Mouse (Mus musculus): ENCODE data around the gene Tbc1d25. TPM values are rescaled to one million over a fixed set of nuclear protein-coding genes. Genes with fewer than 3 reads are reported as not detected.
A peak's percentile ranks its signal among the peaks of the same experiment; 100 is the strongest.

Gene Tbc1d25
- total and polyA plus RNA-seq, 3 experiments = 8.0 to 23.4 TPM; not detected in 1

DNA sequence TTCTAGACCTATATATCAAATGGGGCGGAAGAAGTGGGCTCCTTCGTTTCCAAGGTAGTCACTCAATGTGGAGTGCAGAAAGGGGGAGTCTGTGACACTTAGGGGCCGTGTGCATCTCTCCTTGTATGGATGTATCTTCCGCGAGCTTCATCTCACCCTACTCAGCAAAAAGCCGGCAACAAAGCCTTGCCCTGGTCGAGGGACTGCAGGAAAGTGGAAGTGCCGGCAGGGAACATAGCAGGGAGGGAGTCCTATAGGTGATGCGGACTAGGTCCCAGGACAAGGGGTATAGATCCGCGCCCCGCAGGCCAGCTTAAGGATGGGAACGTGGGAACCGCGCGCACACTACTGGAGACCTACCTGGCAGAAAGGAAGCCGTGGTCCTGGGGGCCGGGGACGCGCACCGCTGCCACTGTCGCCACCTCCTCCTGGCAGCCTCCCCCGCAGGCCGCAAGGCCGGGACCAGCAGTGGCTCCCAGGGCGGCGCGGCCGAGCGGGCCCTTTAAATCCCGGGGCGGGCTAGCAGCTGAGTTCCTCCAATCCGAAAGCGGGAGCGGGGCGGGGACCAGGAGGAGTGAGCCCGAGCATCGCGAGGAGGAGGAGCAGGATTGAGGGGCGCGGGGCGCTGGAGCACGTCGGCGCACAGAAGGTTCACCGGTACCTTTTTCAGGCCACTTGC, 30.2 kb upstream of the Tbc1d25 start, which contains the start of gene Porcn (continued):
- TF ChIP-seq TBP (IDR thresholded peaks at IDR 0.05; ENCODE audit: low read depth, low read length) = peak; percentile 64
- TF ChIP-seq MXI1 (IDR thresholded peaks at IDR 0.05; ENCODE audit: low read depth, low read length) = peak; percentile 82; the same call in 1 of the 2 replicates
- TF ChIP-seq ELF1 (IDR thresholded peaks at IDR 0.05; ENCODE audit: low read depth, low read length) = peak; percentile 29; the same call in 1 of the 2 replicates
- no peak for TF ChIP-seq CTCF (IDR thresholded peaks at IDR 0.05 in 2 of 3, conservative IDR thresholded peaks at IDR 0.05 in 1 of 3; ENCODE audit: control insufficient read depth in 1 of 3, insufficient read depth in 1 of 3, low read depth in 2 of 3, low read length in 3 of 3, poor library complexity in 1 of 3, severe bottlenecking in 1 of 3)

DNA sequence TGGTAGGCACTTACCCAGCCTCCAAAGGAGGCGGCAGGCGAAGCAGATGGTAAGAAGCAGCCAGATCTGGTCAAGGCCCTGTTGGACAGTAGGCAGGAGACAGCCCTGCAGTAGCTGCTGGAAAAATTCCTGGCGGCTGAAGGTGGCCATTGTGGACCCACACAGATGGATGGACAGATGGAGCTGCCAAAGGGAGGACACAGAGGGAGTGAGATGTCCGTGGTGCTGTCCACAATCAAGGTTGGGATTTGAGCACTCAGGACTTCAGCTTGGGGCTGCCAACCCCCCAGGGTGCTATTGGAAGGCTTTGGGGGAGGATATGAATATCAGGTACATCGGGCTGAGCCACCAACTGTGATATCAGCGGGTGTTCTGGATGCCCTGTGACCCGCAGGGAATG, 29.6 kb upstream of the Tbc1d25 start:
- TF ChIP-seq MAZ (IDR thresholded peaks at IDR 0.05; ENCODE audit: low read depth, low read length) (no peak), ETS1 (IDR thresholded peaks at IDR 0.05; ENCODE audit: low read depth, low read length) (no peak), KAT2A (conservative IDR thresholded peaks at IDR 0.05; ENCODE audit: low read depth, low read length) (no peak), SMC3 (IDR thresholded peaks at IDR 0.05; ENCODE audit: low read depth, low read length) (no peak), NELFE (IDR thresholded peaks at IDR 0.05; ENCODE audit: low read depth, low read length) (no peak), POLR2AphosphoS5 (IDR thresholded peaks at IDR 0.05; ENCODE audit: borderline replicate concordance, low read depth, low read length) (no peak), MYC (IDR thresholded peaks at IDR 0.05; ENCODE audit: low read depth, low read length) (no peak), CHD2 (IDR thresholded peaks at IDR 0.05; ENCODE audit: low read length) (no peak), USF2 (IDR thresholded peaks at IDR 0.05; ENCODE audit: borderline replicate concordance in 1 of 2, insufficient read depth in 1 of 2, low read depth in 1 of 2, low read length in 2 of 2) (no peak), USF1 (IDR thresholded peaks at IDR 0.05; ENCODE audit: low read depth, low read length) (no peak), TCF12 (IDR thresholded peaks at IDR 0.05; ENCODE audit: low read depth, low read length) (no peak), SIN3A (IDR thresholded peaks at IDR 0.05; ENCODE audit: low read length) (no peak), MEF2A (IDR thresholded peaks at IDR 0.05; ENCODE audit: extremely low read depth, insufficient replicate concordance, low read depth, low read length, poor library complexity, severe bottlenecking) (no peak), ELF1 (IDR thresholded peaks at IDR 0.05; ENCODE audit: low read depth, low read length) (no peak), E2F4 (IDR thresholded peaks at IDR 0.05; ENCODE audit: borderline replicate concordance, low read depth, low read length) (no peak), MXI1 (IDR thresholded peaks at IDR 0.05; ENCODE audit: low read depth, low read length) (no peak), RCOR1 (IDR thresholded peaks at IDR 0.05; ENCODE audit: low read depth, low read length) (no peak), CHD1 (IDR thresholded peaks at IDR 0.05; ENCODE audit: low read depth, low read length) (no peak), GABPA (IDR thresholded peaks at IDR 0.05; ENCODE audit: low read depth, low read length) (no peak), ZC3H11A (IDR thresholded peaks at IDR 0.05; ENCODE audit: low read depth, low read length) (no peak)
- no peak overlapping the region for H3K27ac ChIP-seq (ENCODE audit: control insufficient read depth, low read depth, low read length)
- peak overlapping the region; percentile 68 for H3K9ac ChIP-seq (ENCODE audit: control insufficient read depth, low read depth, low read length, poor library complexity, severe bottlenecking)
- H3K36me3 ChIP-seq (ENCODE audit: control insufficient read depth in 1 of 2, insufficient read depth in 2 of 2, low read length in 2 of 2) = peaks cover 0 to 14% of the 10 kb centered on the region in 2 experiments; a peak in 2 of 4 replicates
- H3K79me2 ChIP-seq (ENCODE audit: control insufficient read depth, insufficient read depth, low read length, poor library complexity) = no peaks in the 10 kb centered on the region
- no peaks in the 10 kb centered on the region for H3K9me3 ChIP-seq (replicated peaks; ENCODE audit: insufficient read depth, low read length)
- no peaks in the 10 kb centered on the region for H3K27me3 ChIP-seq (ENCODE audit: control insufficient read depth in 1 of 2, insufficient read depth in 2 of 2, low read length in 2 of 2)
- H3K4me1 ChIP-seq (ENCODE audit: control insufficient read depth in 1 of 2, insufficient read depth in 2 of 2, low read length in 2 of 2) = peaks cover 7 to 10% of the 10 kb centered on the region in 2 experiments
- H3K4me3 ChIP-seq (ENCODE audit: control insufficient read depth in 1 of 2, insufficient read depth in 1 of 2, low read depth in 2 of 2, low read length in 2 of 2) = peak overlapping the region; percentile 63 to 81
- DNase-seq (ENCODE audit: low read depth, low spot score) = no peak

Data from MEL (cell line).